ENCODE assay signal across 21 mouse cellular contexts in genomic region chr14:60811547-60811946, GRCm38 (mm10). TPM values are rescaled to one million over a fixed set of nuclear protein-coding genes. Genes with fewer than 3 reads are reported as not detected.
"Had no signal": no experiment of that assay in that cellular context is flagged by ENCODE, and none has a peak within 500 bp of the region (broad histone marks: within the 10 kb centered on the region; RNA-seq: fewer than 3 reads in every experiment).

No protein-coding gene starts in this region.

- ATAC-seq: midbrain, embryonic 13.5 days; midbrain, embryonic 16.5 days had no signal

- H3K9ac ChIP-seq: lung, embryonic 14.5 days; midbrain, embryonic 13.5 days; neural tube, embryonic 13.5 days; neural tube, embryonic 15.5 days had no signal

- H3K27me3 ChIP-seq: midbrain, embryonic 13.5 days; neural tube, embryonic 13.5 days; neural tube, embryonic 15.5 days had no signal

- H3K4me2 ChIP-seq: lung, embryonic 14.5 days; midbrain, embryonic 13.5 days; neural tube, embryonic 13.5 days; neural tube, embryonic 15.5 days had no signal

- DNase-seq: lung, adult 18-20 months; lung, embryonic 14.5 days; lung, postnatal 10 days; lung, postnatal 4 days; retina, postnatal 1 day; right cerebral cortex, adult 18-20 months; right cerebral cortex, postnatal 25 days; right cerebral cortex, postnatal 4 days; spleen, adult 18-20 months; thymus, adult 18-20 months; thymus, postnatal 14 days; thymus, postnatal 36 days had no signal

- H3K4me3 ChIP-seq: midbrain, embryonic 10.5 days; midbrain, embryonic 13.5 days; myocyte; neural tube, embryonic 13.5 days; neural tube, embryonic 15.5 days had no signal

- H3K4me1 ChIP-seq: midbrain, embryonic 13.5 days; neural tube, embryonic 13.5 days; neural tube, embryonic 15.5 days had no signal

- H3K9me3 ChIP-seq: midbrain, embryonic 10.5 days; midbrain, embryonic 13.5 days; neural tube, embryonic 13.5 days; neural tube, embryonic 15.5 days had no signal

- H3K27ac ChIP-seq: midbrain, embryonic 10.5 days; midbrain, embryonic 13.5 days; neural tube, embryonic 13.5 days; neural tube, embryonic 15.5 days had no signal

RNA-seq across cellular contexts. Expression of gene C1qtnf9, which starts 43.6 kb away (rescaled TPM):
- total RNA-seq: megakaryocyte, adult 5-6 weeks; megakaryocyte-erythroid progenitor cell, adult 5-6 weeks had no signal
- polyA plus RNA-seq: midbrain, embryonic 13.5 days; midbrain, embryonic 16.5 days; myocyte; neural tube, embryonic 11.5 days had no signal
